Mouse (Mus musculus): ENCODE results near the gene Cage1. TPM values are rescaled to one million over a fixed set of nuclear protein-coding genes. Genes with fewer than 3 reads are reported as not detected.

The Cage1 gene
- 1 to 10 TPM; 2.1 TPM for total RNA-seq (2021)

DNA sequence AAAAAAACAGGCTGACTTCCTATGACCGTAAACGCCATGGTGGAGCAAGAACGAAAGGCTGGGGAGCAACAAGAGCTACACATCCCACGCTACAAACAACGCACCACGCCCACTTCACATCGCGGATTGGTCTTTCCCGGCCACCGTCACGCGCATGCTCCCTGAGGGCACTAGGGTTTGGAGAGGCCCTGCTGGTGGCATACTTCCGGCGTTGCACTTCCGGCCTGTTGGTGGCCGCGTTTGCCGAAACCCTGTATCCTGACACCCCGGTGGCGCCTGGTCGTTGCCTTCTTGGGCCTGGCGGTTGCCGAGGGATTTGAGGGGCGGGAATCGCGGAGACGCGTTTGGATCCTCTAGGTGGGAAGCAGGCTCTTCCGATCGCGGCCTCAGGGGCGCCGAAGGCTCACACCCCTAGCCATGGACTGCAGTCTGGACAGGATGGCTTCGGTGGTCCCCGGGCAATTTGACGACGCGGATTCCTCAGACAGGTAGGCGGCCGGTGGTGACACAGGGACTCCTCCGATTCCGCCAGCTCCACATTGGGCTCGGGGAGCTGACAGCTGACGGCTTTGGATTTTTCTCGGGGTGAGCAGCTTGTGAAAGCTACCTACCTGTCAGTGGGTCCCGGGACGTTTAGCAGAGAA lies at the start of gene Cage1:
Cage1 (minus strand) TSS at position 26 of the 644 bp plus-strand sequence.
- intact Hi-C loops (cut with DNase I): loop anchor here (2.0 to 5.0 kb wide), 3 partner anchors 44 to 605 kb away; no protein-coding TSS in a partner anchor
- peak; percentile 96 to 97 for DNase-seq

DNA sequence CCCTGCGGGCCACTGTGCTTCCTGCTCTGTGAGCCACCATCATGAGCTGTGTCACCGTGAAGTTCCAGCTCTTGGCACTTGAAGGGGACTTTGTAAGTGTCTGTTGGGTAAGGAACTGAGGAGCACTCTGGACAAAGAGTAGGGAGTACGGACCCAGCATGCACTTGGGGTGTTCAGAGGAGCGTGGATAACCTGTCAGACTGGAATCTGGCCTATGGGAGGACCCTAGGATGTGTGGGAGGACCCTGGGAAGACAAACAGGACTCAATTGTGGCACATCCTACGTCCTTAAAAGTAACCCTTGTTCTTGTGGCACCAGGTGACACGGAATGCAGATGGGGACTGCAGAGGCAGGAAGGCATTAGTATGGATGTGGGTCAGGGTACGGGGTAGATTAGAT lies 44.3 kb upstream of the Cage1 start:
- intact Hi-C loops (cut with DNase I): no loop called here
- no peak for DNase-seq

DNA sequence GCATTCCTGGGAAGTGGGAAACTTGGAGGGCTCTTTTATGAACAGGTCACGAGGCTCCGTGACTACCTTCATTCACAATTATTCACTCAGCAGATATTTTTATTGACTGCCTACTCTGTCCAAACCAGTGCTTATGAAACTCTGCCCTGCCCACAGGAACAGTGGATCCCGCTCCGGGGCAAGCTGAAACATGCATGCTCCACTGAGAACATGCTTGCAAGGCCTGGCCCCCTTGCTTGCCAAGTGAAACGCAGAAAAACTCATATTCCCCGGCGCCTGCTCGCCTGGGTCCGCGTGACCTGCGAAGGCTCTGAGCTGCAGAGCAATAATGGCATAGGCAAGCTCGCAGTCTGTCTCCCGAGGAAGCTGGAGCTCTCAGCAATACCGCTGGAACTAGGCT lies 43.9 kb upstream of the Cage1 start:
- DNase-seq: no peak
- intact Hi-C loops (cut with DNase I): no loop called here

DNA sequence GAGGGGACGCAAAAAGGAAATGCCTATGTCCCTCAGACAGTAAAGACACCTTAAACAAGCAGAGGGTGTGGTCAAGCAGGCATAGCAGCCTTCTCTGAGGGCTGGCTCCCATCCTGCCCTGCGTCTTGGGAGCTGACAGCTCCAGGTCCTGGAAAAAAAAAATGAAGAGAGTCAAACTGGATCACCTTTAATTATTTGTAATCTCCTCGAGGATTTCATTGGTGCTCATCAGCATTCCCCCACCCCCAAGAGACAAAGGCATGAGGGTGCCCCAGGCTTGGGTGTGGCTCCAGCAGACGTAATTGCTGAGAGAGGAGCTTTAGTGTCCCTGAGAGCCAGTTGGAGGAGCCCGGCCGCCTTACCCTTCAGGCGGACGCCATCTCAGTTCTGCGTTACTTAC lies 43.1 kb upstream of the Cage1 start:
- intact Hi-C loops (cut with DNase I): no loop called here
- no peak for DNase-seq

DNA sequence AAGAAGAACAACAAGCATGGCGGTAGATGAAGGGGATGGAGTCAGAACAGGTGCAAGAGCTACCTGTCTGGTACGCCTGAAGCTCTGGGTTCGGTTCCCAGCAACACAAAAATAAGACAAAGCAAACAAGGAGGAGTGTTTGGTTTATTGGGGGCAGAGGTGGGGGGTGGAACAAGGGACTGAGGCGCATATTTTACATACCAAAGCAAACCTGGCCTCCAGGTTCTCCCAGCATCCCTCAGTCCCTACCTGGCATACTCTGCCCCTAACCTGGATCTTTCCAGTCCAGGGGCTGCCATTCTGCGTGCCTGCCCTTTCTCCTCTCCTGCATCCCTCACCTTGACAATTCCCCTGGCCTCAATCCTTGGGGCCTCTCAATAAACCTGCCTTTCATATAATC lies 42.5 kb upstream of the Cage1 start:
- no peak for DNase-seq
- intact Hi-C loops (cut with DNase I): no loop called here

DNA sequence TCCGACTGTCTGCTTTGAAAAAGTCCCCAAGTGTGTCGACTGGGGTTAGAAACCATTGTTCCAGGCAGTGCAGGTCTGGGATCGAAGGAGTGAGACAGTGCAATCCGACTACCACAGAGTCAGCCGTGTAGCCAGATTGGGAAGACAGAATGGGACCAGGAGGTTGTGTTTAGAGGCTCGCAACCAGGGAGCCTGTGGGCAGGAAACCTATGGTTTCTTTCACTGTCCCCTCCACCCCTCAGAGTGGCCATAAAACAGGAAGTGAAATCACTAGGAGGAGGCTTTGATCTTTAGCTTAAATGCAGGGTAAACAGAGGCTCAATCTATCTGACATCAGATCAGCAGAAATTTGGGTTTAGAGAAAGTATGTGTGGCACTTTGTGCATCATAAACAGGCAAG lies 42.0 kb upstream of the Cage1 start:
- DNase-seq: no peak
- intact Hi-C loops (cut with DNase I): no loop called here

DNA sequence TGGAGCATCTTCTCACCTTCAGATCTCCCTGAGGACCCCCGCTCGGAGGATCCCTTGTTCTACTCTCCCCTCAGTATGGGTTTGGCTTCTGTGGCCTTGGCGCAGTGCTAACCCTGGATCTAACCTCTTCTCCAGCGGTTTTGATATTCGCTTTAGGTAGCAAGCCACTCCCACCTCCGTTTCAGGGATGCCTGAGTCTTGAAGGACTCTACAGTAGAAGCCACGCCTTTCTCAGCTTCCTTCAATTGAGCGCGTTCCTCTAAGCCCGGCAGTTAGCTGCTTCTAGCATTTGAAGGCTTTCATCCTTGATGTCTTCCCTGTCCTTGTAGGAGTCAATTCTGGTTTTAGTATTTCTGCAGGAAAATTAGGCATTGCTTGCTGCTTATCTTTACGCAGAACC lies 40.2 kb upstream of the Cage1 start:
- no peak for DNase-seq
- intact Hi-C loops (cut with DNase I): no loop called here

DNA sequence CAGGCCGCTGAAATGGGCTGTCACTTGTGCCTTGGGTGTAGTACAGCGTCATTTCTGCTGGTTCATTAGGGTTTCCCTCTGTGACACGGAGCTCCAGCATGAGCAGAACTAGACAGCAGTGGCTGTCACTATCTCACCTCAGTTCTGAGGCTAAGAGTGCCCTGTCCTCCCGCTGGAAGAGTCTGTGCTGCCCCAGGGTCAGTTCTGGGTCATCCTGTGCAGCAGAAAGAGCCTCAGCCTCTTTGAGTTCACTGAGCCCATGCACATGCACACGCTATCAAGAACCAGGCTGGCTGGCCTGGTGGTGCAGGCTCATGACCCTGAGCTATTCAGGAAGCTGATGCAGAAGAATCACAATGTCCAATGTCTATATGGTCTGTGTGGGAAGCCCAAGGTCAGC lies 37.5 kb upstream of the Cage1 start:
- intact Hi-C loops (cut with DNase I): loop anchor here (5.0 kb wide), 1 partner anchor 78 kb away; the partner anchor contains the start of gene Dsp
- DNase-seq: no peak

DNA sequence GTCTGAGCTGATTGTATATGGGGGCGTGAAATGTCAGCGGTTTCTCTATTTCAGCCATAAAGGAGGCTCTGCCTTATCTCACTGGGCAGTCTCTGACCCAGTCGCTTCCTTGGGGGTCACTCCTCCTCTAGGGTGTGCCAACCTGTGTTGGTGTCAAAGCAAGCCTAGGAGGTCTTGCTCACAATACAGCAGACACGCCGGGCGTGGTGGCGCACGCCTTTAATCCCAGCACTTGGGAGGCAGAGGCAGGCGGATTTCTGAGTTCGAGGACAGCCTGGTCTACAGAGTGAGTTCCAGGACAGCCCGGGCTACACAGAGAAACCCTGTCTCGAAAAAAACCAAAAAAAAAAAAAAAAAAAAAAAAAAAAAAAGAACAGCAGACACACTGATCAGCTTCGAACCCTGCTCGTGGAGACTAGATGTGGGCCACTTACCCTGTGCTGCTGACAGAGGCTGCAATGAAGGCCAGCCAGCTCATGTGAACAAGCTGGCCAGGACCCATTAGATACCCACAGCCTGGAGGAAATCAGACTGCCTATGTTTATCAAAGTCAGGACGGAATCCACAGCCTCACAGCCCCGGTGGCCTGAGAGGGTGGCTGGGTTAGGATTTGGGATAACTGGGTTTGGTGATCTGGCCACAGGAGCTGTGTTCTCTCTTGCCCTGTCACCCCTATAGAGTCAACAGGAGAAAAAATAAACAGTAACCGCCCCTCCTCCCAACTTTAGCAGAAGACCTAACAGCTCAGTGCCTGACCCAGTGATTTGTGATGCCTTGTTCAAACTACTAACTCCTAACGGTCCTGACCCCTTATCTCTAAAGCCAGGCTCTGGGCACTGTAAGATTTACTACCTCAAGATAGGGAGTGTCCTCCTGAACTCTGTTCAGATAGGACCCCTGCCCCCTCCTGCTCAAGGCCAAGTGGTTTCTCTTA lies 36.8 kb upstream of the Cage1 start:
- intact Hi-C loops (cut with DNase I): loop anchor here (5.0 kb wide), 1 partner anchor 79 kb away; the partner anchor contains the start of gene Dsp
- peak in 1 of 2 experiments; percentile 5 for DNase-seq

DNA sequence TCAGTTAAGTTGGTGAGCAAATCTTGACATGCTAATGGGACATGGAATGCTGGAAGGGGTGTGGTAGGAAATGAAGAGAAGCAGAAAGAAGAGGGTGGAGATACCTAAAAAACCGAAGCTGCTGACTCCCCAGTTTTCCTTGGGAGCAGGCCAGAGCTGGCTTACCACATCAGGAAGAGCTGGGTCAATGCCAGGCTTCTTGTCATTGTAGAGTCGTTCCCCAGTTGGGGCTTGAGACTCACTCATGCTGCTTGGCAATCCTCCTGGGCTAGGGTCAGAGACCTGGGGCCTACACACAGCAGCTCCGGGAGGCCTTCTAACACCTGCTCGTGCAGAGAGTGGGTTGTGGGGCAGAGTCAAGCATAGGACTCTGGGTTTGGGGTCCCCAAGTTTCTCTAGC lies 34.1 kb upstream of the Cage1 start:
- intact Hi-C loops (cut with DNase I): loop anchor here (5.0 kb wide), 1 partner anchor 81 kb away; the partner anchor contains the start of gene Dsp
- DNase-seq: peak; percentile 15 to 40

DNA sequence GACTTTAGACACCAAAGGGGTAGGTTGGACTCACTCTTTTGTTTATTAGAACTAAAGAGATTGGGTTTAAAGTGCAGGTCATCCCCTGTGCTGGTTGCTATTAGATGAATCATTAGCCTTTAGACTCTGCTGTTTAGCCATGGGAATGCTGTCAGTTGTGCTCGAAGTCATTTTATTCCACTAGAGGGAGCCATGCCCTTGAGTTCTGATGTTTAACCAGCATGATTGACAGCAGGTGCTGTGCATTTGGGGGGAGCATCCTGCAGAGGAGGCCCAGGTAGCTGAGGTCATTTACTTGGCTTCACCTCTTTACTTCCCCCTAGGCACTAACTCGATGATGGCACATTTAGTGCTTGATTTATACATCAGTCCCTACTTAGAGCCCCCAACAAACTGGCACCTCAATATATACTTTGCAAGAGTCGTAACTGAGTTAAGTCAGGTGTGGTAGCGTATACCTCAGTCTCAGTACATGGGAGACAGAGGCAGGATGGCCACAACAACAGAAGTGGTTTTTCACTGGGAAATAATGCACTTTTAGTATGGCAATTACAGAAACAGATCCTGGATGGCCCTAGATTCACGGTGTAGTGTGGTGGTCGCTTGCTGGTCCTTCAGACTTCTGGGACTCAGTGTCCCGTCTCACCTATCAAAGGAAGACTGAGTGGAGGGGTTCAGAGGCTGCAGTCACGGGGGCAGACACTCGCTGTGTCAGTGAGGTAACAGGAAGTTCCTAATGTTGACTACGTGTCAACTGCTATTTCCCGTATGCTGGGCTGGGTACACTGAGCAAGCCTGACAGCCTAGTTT lies 28.2 kb upstream of the Cage1 start:
- DNase-seq: peak; percentile 34 to 48
- intact Hi-C loops (cut with DNase I): loop anchor here (5.0 to 10.0 kb wide), 7 partner anchors 107 to 532 kb away; partner anchors contain the start of gene Bmp6

DNA sequence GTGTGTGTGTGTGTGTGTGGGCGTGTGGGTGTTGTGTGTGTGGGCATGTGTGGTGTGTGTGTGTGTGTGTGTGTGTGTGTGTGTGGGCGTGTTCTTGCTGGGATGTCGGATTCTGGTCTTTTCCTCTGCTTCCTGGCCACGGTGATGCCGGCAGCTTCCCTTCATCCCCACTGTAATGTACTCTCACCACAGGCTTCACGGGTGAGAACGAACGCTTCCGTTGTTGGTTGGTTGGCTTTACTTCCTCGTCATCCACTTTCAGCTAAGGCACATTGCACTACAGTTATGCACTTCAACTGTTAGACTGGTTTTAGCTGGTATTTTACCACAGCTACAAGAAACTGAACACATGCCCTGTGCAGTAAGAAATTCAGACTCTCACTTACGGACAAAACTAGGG lies 25.8 kb upstream of the Cage1 start:
- no peak for DNase-seq
- intact Hi-C loops (cut with DNase I): loop anchor here (5.0 to 10.0 kb wide), 4 partner anchors 125 to 520 kb away; partner anchors contain the start of gene Bmp6

DNA sequence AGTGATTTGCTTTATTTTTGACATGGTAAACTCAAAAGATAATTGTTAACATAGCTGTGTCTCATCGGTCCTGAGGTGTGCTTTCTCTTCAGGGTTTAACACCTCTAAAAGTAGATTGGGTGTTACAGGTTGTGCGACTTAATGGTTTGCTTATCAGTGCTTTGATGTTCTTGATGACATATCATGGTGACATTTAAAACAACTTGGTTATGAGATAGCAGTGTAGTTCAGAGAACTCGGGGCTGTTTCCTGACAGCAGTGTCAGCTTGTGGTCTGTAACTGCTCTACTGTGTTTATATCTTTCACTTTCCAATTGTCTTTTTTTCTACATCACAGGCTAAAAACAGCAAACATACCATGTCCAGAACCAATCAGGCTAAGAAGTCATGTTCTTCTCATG lies 13.0 kb upstream of the Cage1 start:
- DNase-seq: no peak
- intact Hi-C loops (cut with DNase I): no loop called here

DNA sequence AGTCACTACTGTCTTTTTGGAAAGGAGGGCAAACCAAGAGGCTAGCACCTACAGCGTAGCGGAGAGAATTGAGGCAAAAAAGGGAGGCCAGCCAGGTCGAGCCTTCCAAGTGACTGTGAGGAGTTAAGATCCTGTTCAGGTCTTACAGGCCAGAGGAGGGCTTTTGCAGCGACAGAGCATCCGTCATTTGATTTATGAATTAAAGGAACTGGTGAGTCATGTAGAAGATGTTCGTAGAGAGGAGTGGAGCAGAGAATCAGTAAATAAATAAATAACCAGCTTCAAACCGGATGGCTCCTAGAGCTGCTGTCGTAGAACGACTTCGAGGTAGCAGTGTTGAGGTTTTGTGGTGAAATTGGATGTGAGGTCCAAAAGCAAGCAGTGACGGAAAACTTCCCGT lies 942 bp upstream of the Cage1 start:
- intact Hi-C loops (cut with DNase I): loop anchor here (2.0 to 5.0 kb wide), 3 partner anchors 45 to 606 kb away; no protein-coding TSS in a partner anchor
- DNase-seq: peak in 1 of 2 experiments; percentile 2

DNA sequence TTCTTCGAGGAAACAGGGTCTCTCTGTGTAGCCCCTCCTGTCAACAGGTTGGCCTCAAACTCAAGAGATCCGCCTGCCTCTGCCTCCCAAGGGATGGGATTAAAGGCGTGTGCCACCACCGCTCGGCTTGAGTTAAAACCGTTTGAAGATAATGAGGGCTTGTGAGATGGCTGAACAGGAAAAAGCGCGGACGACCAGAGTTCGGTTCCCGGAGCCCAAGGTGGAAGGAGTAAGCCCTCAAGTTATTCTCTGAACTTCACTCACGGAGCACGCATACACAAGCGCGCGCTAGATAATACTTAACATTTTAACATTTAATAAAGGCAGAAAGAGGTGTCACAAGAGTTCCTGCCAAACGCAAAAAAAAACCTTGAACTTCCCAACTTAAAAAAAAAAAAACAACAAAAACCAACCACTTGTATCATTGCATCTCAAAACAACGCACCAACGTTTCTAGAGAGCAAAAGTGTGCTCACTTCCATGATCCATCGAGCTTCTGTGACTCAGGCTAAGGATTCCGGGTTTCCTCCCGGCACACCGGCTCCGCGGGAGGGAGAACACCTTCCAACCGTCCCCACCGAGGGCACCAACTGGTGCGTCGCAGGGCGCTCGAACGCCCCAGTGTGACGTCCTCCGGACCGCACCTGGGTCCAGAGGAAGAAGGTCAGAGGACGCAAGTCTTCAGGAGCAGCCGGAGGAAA lies 376 bp downstream of the Cage1 start, which contains the start of gene Riok1:
Riok1 (plus strand) TSS at position 653 of the 701 bp plus-strand sequence.
- intact Hi-C loops (cut with DNase I): loop anchor here (2.0 to 5.0 kb wide), 3 partner anchors 44 to 604 kb away; no protein-coding TSS in a partner anchor
- peak in 1 of 2 experiments; percentile 6 for DNase-seq

DNA sequence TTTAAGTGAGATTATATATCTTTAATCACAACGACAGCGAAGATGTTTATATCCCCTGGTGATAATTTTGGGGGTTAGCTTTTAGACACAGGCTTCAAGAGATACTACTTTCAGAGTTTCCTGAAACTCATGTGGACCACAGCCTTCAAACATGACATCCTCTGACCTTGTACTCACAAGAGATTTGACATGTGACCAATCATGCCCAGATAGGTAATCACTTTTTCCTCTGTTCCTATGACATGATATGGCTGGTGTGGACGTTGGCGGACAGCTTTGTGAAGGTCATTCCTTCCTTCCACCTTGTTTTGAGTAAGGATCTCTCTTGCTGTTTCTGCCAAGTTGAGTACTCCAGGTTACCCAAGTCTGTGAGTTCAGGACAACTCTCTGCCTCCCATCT lies 8.5 kb downstream of the Cage1 start:
- DNase-seq: no peak
- intact Hi-C loops (cut with DNase I): no loop called here

DNA sequence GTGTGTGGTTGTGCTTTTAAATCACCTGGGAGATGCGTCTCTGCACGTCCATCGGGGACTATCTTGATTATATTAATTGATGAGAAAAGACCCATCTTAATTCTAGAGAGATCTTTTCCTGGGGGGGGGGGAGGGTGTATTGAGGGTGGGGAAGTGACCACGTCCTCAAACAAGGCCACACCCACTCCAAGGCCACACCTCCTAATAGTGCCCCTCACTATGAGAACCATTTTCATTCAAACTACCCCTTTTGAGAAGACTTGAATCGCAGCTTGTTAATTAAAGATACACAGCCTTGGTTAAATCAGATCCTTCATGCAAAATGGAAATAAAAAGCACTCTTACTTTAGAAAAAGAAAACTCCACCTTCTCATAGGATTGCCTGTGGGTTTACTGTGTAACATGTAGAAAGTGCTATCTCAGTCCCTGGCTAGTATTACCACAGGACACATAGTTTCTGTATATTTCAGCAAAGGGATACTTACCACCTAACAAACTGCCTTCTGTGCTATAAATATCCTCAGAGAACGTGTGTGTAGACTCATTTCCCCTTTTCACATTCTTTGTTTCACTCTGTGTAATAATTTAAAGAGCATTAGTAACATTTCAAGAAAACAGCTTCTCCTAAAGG lies 9.1 kb downstream of the Cage1 start:
- intact Hi-C loops (cut with DNase I): no loop called here
- no peak for DNase-seq

DNA sequence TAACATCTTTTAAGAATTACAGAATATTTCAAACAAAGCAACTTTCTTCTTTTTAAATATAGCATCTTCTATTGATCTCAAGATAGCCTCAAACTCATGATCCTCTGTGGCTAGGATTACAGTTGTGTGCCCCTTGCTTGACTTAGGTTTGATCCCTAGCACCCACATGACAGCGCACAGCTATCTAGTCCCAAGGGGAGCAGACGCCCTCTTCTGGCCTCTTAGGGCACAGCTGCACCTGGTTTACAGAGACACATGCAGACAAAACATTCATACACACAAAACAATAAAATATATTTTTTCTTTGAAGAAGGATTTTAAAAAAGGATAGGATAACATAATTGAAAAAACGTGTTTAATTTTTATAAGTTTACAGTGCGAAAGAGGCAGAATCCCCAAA lies 11.0 kb downstream of the Cage1 start:
- DNase-seq: peak in 1 of 2 experiments; percentile 5
- intact Hi-C loops (cut with DNase I): no loop called here

DNA sequence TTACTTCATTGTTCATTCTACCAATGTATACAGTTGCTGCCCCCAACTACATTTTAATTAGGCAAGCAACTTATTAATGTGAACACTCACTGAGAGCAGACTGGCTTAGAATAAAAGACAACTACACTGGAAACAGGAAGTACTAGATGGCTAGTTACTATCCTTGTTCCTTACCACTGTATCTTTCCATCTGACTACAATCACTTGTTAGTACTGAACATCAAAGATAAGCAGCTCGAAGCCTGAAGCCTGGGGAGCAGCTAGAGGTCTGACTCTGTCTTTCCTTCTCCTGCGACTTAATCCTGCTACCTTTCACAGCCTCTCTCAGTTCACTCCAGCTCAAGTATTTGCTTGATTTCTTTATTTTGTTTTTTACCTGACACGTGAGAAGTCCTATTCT lies 18.1 kb downstream of the Cage1 start:
- intact Hi-C loops (cut with DNase I): no loop called here

More for the DNA sequence above, 18.1 kb downstream of the Cage1 start:
- DNase-seq: no peak
